Mouse (Mus musculus) limb, embryonic 11.5 days (tissue): ENCODE measurements around the gene Elane. TPM values are rescaled to one million over a fixed set of nuclear protein-coding genes. Genes with fewer than 3 reads are reported as not detected.

Experiments used
- ATAC-seq: fragments of 200-750 bp; cut with Nextera tagmentation; 2 replicates; pipeline ENCODE4 v1.8.0; 2017; ENCODE audit warnings: low read depth; ENCODE audit not compliant: insufficient number of reproducible peaks, low FRiP score, low TSS enrichment
- DNase-seq: peaks from one replicate; pipeline ENCODE4 v3.0.0-alpha.2; 2015; ENCODE audit warnings: low spot score
- H3K27ac ChIP-seq: fragments of 300-500 bp; sonication (generic); replicated peaks from 2 replicates; pipeline ENCODE4 v1.5.1; 2014; ENCODE audit warnings: low read depth, mild to moderate bottlenecking, low read length
- H3K27me3 ChIP-seq: fragments of 300-500 bp; sonication (generic); 2 replicates; pipeline ENCODE4 v1.6.1; 2014; ENCODE audit warnings: mild to moderate bottlenecking, low read length, mixed read lengths; ENCODE audit not compliant: control insufficient read depth, insufficient read depth
- H3K36me3 ChIP-seq: fragments of 300-500 bp; sonication (generic); 2 replicates; pipeline ENCODE4 v1.6.1; 2014; ENCODE audit warnings: mild to moderate bottlenecking, low read length, moderate library complexity, mixed read lengths; ENCODE audit not compliant: control insufficient read depth, insufficient read depth
- H3K4me1 ChIP-seq: fragments of 300-500 bp; sonication (generic); 2 replicates; pipeline ENCODE4 v1.6.1; 2014; ENCODE audit warnings: low read length, mixed read lengths; ENCODE audit not compliant: control insufficient read depth, insufficient read depth
- H3K4me2 ChIP-seq: fragments of 300-500 bp; sonication (generic); 2 replicates; pipeline ENCODE4 v1.6.1; 2014; ENCODE audit warnings: low read depth, mild to moderate bottlenecking, moderate library complexity; ENCODE audit not compliant: severe bottlenecking
- H3K4me3 ChIP-seq: fragments of 300-500 bp; sonication (generic); 2 replicates; pipeline ENCODE4 v1.5.1; 2014; ENCODE audit warnings: low read depth, low read length
- H3K9ac ChIP-seq: fragments of 300-500 bp; sonication (generic); 2 replicates; pipeline ENCODE4 v1.6.1; 2014; ENCODE audit warnings: mild to moderate bottlenecking, low read length
- H3K9me3 ChIP-seq: fragments of 300-500 bp; sonication (generic); 2 replicates; pipeline ENCODE4 v1.6.1; 2016; ENCODE audit warnings: low read length; ENCODE audit not compliant: control insufficient read depth
- WGBS: fragments of 180-500 bp; shearing (Covaris S2); extraction: QIAGEN DNeasy Blood & Tissue Kit; methylation state at CpG from one replicate; pipeline ENCODE4 v1.1.7; 2014; 5-methylcytosine and 5-hydroxymethylcytosine counted together
- polyA plus RNA-seq: library from polyadenylated mRNA; unstranded; fragments of >200 nt; fragmentation: Nextera tagmentation; extraction: Ambion mirVana; gene quantifications from 2 replicates; pipeline ENCODE4 v1.2.1, GENCODE M21; 2014

Gene Elane
- polyA plus RNA-seq, 1 experiment from 2014 or later: 0.20 TPM

- H3K27ac ChIP-seq: 0 out of 2 replicates have a peak overlapping the region, but pooled peaks have one; percentile 10
- H3K4me1 ChIP-seq: peaks cover 24% of the 10 kb centered on the region
- H3K9ac ChIP-seq: no peak overlapping the region
- no peak overlapping the region for H3K4me3 ChIP-seq
- H3K4me2 ChIP-seq: no peak overlapping the region
- WGBS: 83% methylated on average over 25 of the region's 25 CpGs
- peaks cover 61% of the 10 kb centered on the region for H3K36me3 ChIP-seq
- no peaks in the 10 kb centered on the region for H3K27me3 ChIP-seq
- no peaks in the 10 kb centered on the region for H3K9me3 ChIP-seq
- no peak for ATAC-seq
- DNase-seq: peak; percentile 43
Observed at GRCm38 (mm10) chr10:79861230-79862048, 24.6 kb upstream of the Elane start.

DNA sequence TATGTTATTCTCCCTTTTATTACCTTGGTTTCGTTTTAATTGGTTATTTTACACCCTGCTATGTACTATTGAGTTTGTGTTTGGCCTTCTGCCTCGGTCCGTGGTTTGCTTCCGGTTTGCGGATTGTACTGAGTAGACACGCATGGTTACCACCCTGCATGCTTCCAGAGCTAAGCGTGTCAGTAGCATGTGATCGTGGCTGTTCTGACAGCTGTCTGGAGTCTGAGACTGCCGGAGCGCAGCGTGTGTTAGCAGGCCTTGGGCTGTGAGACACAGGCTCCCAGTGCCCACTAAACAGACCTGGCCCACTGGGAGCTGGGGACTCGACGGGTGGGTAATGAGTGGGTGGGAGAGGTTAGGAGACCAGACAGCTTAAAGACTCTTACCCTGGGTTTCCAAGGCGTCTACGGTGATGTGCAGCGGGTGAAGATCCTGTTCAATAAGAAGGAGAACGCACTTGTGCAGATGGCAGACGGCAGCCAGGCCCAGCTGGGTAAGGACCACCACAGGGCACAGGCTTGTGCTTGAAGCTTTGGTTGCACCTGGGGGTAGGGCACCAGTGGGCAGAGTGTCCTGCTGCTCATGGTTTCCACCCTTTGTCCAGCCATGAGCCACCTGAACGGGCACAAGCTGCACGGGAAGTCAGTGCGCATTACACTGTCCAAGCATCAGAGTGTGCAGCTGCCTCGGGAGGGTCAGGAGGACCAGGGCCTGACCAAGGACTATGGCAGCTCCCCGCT is 23.8 kb upstream of the Elane start:
- Histone ChIP-seq H3K9me3 (no peaks in the 10 kb centered on the region), H3K4me1 (peaks cover 17% of the 10 kb centered on the region), H3K4me3 (no peak overlapping the region), H3K27me3 (no peaks in the 10 kb centered on the region), H3K36me3 (peaks cover 59% of the 10 kb centered on the region), H3K9ac (no peak overlapping the region), H3K27ac (0 out of 2 replicates have a peak overlapping the region, but pooled peaks have one; percentile 10), H3K4me2 (no peak overlapping the region)
- ATAC-seq (no peak), DNase-seq (no peak)
- WGBS: 91% methylated on average over 23 of the region's 23 CpGs

DNA sequence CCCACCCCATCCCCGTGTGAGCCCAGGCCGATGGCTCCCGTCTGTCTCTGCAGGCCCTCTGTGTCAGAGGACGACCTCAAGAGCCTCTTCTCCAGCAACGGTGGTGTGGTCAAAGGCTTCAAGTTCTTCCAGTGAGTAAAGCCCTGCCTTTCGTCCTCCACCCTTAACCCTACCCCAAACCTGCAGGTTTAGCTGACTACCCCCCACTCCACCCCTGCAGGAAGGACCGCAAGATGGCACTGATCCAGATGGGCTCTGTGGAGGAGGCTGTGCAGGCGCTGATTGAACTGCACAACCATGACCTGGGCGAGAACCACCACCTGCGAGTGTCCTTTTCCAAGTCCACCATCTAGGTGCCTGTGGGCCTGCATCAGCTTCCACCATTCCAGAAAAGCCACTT is 23.1 kb upstream of the Elane start:
- H3K36me3 ChIP-seq: peaks cover 59% of the 10 kb centered on the region
- no peak overlapping the region for H3K27ac ChIP-seq
- H3K27me3 ChIP-seq: no peaks in the 10 kb centered on the region
- H3K9me3 ChIP-seq: no peaks in the 10 kb centered on the region
- WGBS: 74% methylated on average over 10 of the region's 10 CpGs
- H3K9ac ChIP-seq: no peak overlapping the region
- H3K4me2 ChIP-seq: no peak overlapping the region
- no peak for DNase-seq
- no peak for ATAC-seq
- no peak overlapping the region for H3K4me3 ChIP-seq
- H3K4me1 ChIP-seq: peaks cover 10% of the 10 kb centered on the region

DNA sequence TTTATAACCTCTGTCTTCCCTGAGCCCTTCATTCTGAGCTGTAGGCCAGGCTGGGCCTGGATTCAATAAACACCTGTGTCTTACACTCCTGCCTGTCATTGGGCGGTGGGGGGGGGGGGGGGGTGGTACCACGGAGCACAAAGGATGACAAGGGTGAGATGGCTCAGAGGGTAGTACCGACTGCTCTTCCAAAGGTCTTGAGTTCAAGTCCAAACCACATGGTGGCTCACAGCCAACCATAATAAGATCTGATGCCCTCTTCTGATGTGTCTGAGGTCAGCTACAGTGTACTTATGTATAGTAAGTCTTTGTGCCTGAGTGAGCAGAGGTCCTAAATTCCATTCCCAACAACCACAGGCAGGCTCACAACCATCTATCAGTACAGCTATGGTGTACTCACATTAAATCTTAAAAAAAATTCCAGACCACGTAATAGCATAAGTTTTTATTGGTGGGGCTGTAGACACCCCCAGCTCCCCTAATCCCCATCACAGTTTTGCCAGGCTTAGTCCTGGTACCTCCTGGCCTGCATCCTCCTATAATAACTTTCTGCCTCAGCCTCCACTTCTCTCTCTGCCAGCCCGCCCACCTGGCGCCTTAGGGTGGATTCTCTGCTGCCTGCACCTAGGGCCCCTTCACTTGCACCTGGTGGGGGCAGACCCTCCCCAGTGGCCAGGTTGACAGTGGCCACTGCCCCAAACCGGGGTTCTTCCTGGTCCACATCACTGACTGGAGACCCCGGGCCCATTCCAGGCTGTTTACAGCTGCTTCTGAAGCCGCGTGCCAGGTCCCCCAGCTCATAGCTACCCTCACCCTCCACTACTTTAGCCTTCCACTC is 21.5 kb upstream of the Elane start:
- WGBS: 54% methylated on average over 10 of the region's 10 CpGs
- H3K4me3 ChIP-seq: no peak overlapping the region
- DNase-seq: peak; percentile 47
- no peak overlapping the region for H3K4me2 ChIP-seq
- no peaks in the 10 kb centered on the region for H3K27me3 ChIP-seq
- H3K9ac ChIP-seq: no peak overlapping the region
- peaks cover 48% of the 10 kb centered on the region for H3K36me3 ChIP-seq
- peak; percentile 40 for ATAC-seq
- no peaks in the 10 kb centered on the region for H3K9me3 ChIP-seq
- 0 out of 2 replicates have a peak, but pooled peaks cover 3% of the 10 kb centered on the region for H3K4me1 ChIP-seq
- no peak overlapping the region for H3K27ac ChIP-seq

- H3K36me3 ChIP-seq: peaks cover 44% of the 10 kb centered on the region
- H3K4me2 ChIP-seq: no peak overlapping the region
- no peaks in the 10 kb centered on the region for H3K4me1 ChIP-seq
- H3K27ac ChIP-seq: no peak overlapping the region
- 70% methylated on average over 12 of the region's 12 CpGs for WGBS
- ATAC-seq (0 out of 2 replicates have a peak, but pooled peaks have one; percentile 5), DNase-seq (peak; percentile 47)
- H3K4me3 ChIP-seq: no peak overlapping the region
- H3K27me3 ChIP-seq: no peaks in the 10 kb centered on the region
- no peak overlapping the region for H3K9ac ChIP-seq
- no peaks in the 10 kb centered on the region for H3K9me3 ChIP-seq
Observed at GRCm38 (mm10) chr10:79865189-79865601, 20.9 kb upstream of the Elane start.

DNA sequence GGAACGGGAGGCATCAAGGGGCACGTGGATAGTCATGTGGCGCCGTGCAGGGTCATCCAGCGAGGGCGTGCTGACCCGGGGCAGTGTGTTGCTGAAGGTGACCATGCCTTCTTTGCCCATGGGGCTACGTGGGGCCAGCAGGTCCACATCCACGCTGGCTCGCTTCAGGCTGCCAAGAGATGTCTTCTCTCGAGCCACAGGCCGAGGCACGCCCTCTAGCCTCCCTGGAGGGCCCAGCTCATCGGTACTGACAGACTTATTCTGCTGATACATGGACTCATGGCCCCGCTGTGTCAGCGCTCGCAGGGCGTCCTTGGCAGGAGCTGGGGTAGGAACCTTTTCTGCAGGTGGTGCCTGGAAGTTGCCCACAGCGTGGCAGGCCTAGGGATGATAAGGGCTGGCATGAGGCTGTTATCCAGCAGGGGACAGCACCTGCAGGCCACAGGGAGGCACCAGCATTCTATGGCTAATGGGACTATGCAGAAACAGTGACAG is 20.2 kb upstream of the Elane start:
- WGBS: 84% methylated on average over 19 of the region's 19 CpGs
- no peak for ATAC-seq
- H3K27ac ChIP-seq: 0 out of 2 replicates have a peak overlapping the region, but pooled peaks have one; percentile 1
- no peaks in the 10 kb centered on the region for H3K9me3 ChIP-seq
- no peak overlapping the region for H3K4me2 ChIP-seq
- no peak overlapping the region for H3K9ac ChIP-seq
- peaks cover 38% of the 10 kb centered on the region for H3K36me3 ChIP-seq
- DNase-seq: peak; percentile 37
- no peaks in the 10 kb centered on the region for H3K27me3 ChIP-seq
- H3K4me1 ChIP-seq: no peaks in the 10 kb centered on the region
- no peak overlapping the region for H3K4me3 ChIP-seq

DNA sequence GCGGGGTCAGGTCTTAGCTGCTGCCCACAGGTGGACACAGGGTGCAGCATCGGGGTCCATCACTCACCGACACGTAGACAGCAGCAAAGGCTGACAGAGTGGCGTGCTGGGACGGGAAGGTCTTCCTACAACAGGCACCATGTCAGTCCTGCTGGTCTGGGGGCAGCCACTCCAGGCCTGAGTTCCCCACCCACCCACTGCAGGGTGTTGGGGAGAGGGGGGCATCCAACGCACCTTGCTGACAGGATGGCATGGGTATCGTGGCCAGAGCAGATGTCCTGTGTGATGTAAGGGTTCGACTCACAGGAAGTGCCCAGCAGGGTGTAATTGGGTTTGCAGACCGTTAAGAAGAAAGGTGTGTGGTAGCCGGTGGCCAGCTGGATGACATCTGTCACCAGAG is 19.4 kb upstream of the Elane start:
- Histone ChIP-seq H3K4me1 (no peaks in the 10 kb centered on the region), H3K9me3 (no peaks in the 10 kb centered on the region), H3K4me2 (no peak overlapping the region), H3K9ac (no peak overlapping the region), H3K27me3 (no peaks in the 10 kb centered on the region), H3K36me3 (peaks cover 33% of the 10 kb centered on the region), H3K4me3 (no peak overlapping the region), H3K27ac (no peak overlapping the region)
- no peak for ATAC-seq
- DNase-seq: no peak
- 62% methylated on average over 11 of the region's 11 CpGs for WGBS

DNA sequence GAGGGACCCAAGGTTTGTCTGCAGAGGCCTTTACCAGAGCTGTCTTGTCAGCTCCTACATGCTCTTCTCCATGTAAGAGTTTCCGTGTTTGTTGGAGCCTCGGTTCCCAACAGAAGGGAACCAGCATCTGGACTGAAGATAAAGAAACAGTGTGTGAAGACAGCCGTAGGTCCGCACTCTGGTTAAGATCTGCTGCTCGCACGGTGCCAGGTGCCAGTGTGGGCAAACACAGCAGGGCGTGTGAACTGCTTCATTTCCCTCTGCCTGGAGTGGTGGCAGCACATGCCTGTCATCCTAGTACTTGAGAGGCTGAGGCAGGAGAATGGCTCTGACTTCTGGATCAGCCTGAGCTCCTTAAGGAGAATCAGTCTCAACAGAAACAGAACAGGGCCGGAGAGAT is 14.2 kb upstream of the Elane start:
- H3K4me3 ChIP-seq: no peak overlapping the region
- DNase-seq (no peak), ATAC-seq (no peak)
- 94% methylated on average over 8 of the region's 8 CpGs for WGBS
- H3K36me3 ChIP-seq: peaks cover 11% of the 10 kb centered on the region; the same call in 1 of the 2 replicates
- H3K4me1 ChIP-seq: peaks cover 13% of the 10 kb centered on the region
- no peak overlapping the region for H3K9ac ChIP-seq
- H3K9me3 ChIP-seq: no peaks in the 10 kb centered on the region
- H3K27me3 ChIP-seq: no peaks in the 10 kb centered on the region
- H3K27ac ChIP-seq: no peak overlapping the region
- H3K4me2 ChIP-seq: no peak overlapping the region
